Mouse (Mus musculus) kidney, embryonic 16.5 days (tissue): ENCODE results near the gene Prickle2. TPM values are rescaled to one million over a fixed set of nuclear protein-coding genes. Genes with fewer than 3 reads are reported as not detected.

Source experiments
- ATAC-seq: fragments of 200-750 bp; cut with Nextera tagmentation; 2 replicates; pipeline ENCODE4 v1.8.0; 2017; ENCODE audit warnings: moderate TSS enrichment; ENCODE audit not compliant: low FRiP score, low TSS enrichment
- H3K27ac ChIP-seq: fragments of 300-500 bp; sonication (generic); 2 replicates; pipeline ENCODE4 v1.5.1; 2014; ENCODE audit warnings: low read length
- H3K27me3 ChIP-seq: fragments of 300-500 bp; sonication (generic); 2 replicates; pipeline ENCODE4 v1.6.1; 2014; ENCODE audit warnings: low read length, control low read depth, mixed read lengths; ENCODE audit not compliant: insufficient read depth
- H3K36me3 ChIP-seq: fragments of 300-500 bp; sonication (generic); 2 replicates; pipeline ENCODE4 v1.6.1; 2014; ENCODE audit warnings: low read length, control low read depth, mixed read lengths; ENCODE audit not compliant: insufficient read depth
- H3K4me1 ChIP-seq: fragments of 300-500 bp; sonication (generic); 2 replicates; pipeline ENCODE4 v1.6.1; 2014; ENCODE audit warnings: low read length, control low read depth, mixed read lengths; ENCODE audit not compliant: insufficient read depth
- H3K4me2 ChIP-seq: fragments of 300-500 bp; sonication (generic); replicated peaks from 2 replicates; pipeline ENCODE4 v1.6.1; 2014; ENCODE audit warnings: low read depth, low read length
- H3K4me3 ChIP-seq: fragments of 300-500 bp; sonication (generic); 2 replicates; pipeline ENCODE4 v1.5.1; 2014; ENCODE audit warnings: mild to moderate bottlenecking, low read length
- H3K9ac ChIP-seq: fragments of 300-500 bp; sonication (generic); replicated peaks from 2 replicates; pipeline ENCODE4 v1.6.1; 2014; ENCODE audit warnings: low read length
- H3K9me3 ChIP-seq: fragments of 300-500 bp; sonication (generic); 2 replicates; pipeline ENCODE4 v1.6.1; 2016; ENCODE audit warnings: low read length, control low read depth
- WGBS: fragments of 180-500 bp; shearing (Covaris S2); extraction: QIAGEN DNeasy Blood & Tissue Kit; methylation state at CpG from one replicate; pipeline ENCODE4 v1.1.7; 2014; 5-methylcytosine and 5-hydroxymethylcytosine counted together
- polyA plus RNA-seq: library from polyadenylated mRNA; unstranded; fragments of >200 nt; fragmentation: Nextera tagmentation; extraction: Ambion mirVana; gene quantifications from 2 replicates; pipeline ENCODE4 v1.2.1, GENCODE M21; 2015

The Prickle2 gene
- polyA plus RNA-seq, 1 experiment from 2014 or later = 6.5 TPM

DNA sequence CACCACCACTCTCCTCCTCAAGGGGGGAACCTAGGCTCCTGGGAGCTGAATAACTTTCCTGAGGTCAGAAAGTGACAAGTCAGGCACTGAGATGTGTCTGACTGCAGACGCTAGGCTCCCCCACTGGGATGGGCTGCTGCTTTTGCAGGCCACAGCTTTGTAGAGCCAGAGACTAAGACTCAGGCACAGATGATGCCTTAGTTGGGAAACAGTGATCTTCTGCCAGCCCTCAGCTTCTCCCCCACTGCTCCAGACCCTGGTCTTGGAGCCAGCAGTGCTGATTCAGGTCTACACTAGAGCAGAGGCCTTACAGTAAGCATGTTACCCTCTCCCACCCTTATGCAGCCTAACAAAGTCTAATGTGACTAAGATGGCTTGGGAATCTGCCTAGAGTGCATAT lies 254.5 kb downstream of the Prickle2 start:
- ATAC-seq = no peak
- H3K4me3 ChIP-seq = no peak overlapping the region
- WGBS = 63% methylated on average over 1 of the region's 1 CpGs
- no peak overlapping the region for H3K4me2 ChIP-seq
- H3K9me3 ChIP-seq = no peaks in the 10 kb centered on the region
- no peak overlapping the region for H3K9ac ChIP-seq
- no peaks in the 10 kb centered on the region for H3K36me3 ChIP-seq
- no peak overlapping the region for H3K27ac ChIP-seq
- no peaks in the 10 kb centered on the region for H3K27me3 ChIP-seq
- peaks cover 4% of the 10 kb centered on the region for H3K4me1 ChIP-seq

DNA sequence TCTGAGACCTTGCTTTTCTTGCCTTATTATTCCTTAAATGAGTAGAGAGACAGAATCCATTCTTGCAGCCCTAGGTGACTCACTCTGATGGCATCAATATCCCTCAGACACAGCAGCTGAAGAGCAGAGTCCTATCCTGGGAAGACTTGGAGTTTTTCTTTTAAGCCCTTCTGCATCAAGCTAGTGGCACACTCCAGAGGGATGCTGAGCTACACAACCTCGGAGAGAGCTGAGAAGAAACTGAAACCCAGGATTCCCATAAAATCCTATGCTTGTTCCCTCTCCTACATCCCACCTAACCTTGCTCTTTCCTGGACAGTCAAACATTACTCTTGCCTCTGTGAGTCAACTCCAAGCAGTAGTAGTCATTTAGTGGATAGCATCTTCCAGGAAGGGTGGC lies 256.0 kb downstream of the Prickle2 start:
- Histone ChIP-seq H3K27ac (no peak overlapping the region), H3K9me3 (no peaks in the 10 kb centered on the region), H3K4me2 (no peak overlapping the region), H3K4me1 (peaks cover 4% of the 10 kb centered on the region), H3K27me3 (no peaks in the 10 kb centered on the region), H3K9ac (no peak overlapping the region), H3K36me3 (no peaks in the 10 kb centered on the region), H3K4me3 (no peak overlapping the region)
- 90% methylated on average over 1 of the region's 1 CpGs for WGBS
- no peak for ATAC-seq

DNA sequence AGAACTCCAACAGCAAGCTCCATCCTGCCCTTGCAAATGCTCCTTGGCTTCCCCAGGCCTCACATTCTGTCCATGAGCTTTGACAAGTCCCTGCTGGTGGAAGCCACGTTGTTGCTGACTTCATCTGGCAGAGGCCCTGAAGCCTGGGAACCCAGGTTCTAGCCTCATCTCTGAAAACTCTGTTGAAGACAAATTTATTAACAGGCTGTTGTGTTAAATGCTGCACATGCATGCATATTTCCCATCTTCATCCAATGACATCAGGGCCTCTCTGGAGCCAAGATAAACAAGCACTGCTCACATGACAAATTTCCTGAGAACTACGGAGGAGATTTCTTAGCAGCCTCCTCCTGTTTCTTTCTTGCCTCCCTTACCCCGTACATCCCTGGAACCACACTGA lies 259.3 kb downstream of the Prickle2 start:
- H3K27me3 ChIP-seq = no peaks in the 10 kb centered on the region
- H3K27ac ChIP-seq = peak overlapping the region; percentile 33
- H3K4me1 ChIP-seq = peaks cover 4% of the 10 kb centered on the region
- no peak overlapping the region for H3K9ac ChIP-seq
- H3K36me3 ChIP-seq = no peaks in the 10 kb centered on the region
- WGBS = 35% methylated on average over 3 of the region's 3 CpGs
- H3K4me2 ChIP-seq = no peak overlapping the region
- no peaks in the 10 kb centered on the region for H3K9me3 ChIP-seq
- 0 out of 2 replicates have a peak, but pooled peaks have one; percentile 35 for ATAC-seq
- H3K4me3 ChIP-seq = no peak overlapping the region

DNA sequence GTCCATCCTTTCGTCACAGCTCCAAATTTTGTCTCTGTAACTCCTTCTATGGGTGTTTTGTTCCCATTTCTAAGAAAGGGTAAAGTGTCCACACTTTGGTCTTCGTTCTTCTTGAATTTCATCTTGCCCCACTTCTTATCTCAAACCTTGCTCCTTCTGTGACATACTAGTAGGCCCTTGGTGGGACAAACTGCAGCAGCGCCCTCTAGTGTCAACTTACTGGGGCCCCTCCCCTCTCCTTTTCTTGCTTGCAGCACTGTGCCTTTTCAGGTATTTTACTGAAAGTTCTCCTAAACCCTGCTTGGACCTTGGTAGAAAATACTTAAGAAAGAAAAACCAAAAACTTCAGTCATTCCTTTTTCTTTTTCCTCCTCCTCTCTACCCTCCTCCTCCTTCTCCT lies 264.8 kb downstream of the Prickle2 start:
- Histone ChIP-seq H3K27ac (no peak overlapping the region), H3K9me3 (no peaks in the 10 kb centered on the region), H3K4me1 (no peaks in the 10 kb centered on the region), H3K4me2 (no peak overlapping the region), H3K27me3 (no peaks in the 10 kb centered on the region), H3K9ac (no peak overlapping the region), H3K36me3 (no peaks in the 10 kb centered on the region), H3K4me3 (no peak overlapping the region)
- ATAC-seq = no peak
- 52% methylated on average over 2 of the region's 3 CpGs for WGBS

- ATAC-seq = no peak
- H3K9me3 ChIP-seq = no peaks in the 10 kb centered on the region
- H3K36me3 ChIP-seq = 0 out of 2 replicates have a peak, but pooled peaks cover 2% of the 10 kb centered on the region
- no peaks in the 10 kb centered on the region for H3K27me3 ChIP-seq
- no peak overlapping the region for H3K27ac ChIP-seq
- WGBS = 90% methylated on average over 3 of the region's 3 CpGs
- no peak overlapping the region for H3K4me3 ChIP-seq
- H3K9ac ChIP-seq = no peak overlapping the region
- no peaks in the 10 kb centered on the region for H3K4me1 ChIP-seq
- no peak overlapping the region for H3K4me2 ChIP-seq
Observed at GRCm38 (mm10) chr6:92440251-92440650, 265.7 kb downstream of the Prickle2 start.

- Histone ChIP-seq H3K4me3 (no peak overlapping the region), H3K36me3 (0 out of 2 replicates have a peak, but pooled peaks cover 2% of the 10 kb centered on the region), H3K27ac (no peak overlapping the region), H3K9me3 (no peaks in the 10 kb centered on the region), H3K27me3 (no peaks in the 10 kb centered on the region), H3K4me1 (no peaks in the 10 kb centered on the region), H3K9ac (no peak overlapping the region), H3K4me2 (no peak overlapping the region)
- 92% methylated on average over 5 of the region's 5 CpGs for WGBS
- ATAC-seq = no peak
Observed at GRCm38 (mm10) chr6:92432146-92432545, 273.8 kb downstream of the Prickle2 start.

- no peak for ATAC-seq
- Histone ChIP-seq H3K4me1 (no peaks in the 10 kb centered on the region), H3K27ac (no peak overlapping the region), H3K4me2 (no peak overlapping the region), H3K9me3 (no peaks in the 10 kb centered on the region), H3K4me3 (no peak overlapping the region), H3K27me3 (no peaks in the 10 kb centered on the region), H3K9ac (no peak overlapping the region), H3K36me3 (no peaks in the 10 kb centered on the region)
- 78% methylated on average over 7 of the region's 7 CpGs for WGBS
Observed at GRCm38 (mm10) chr6:92427406-92428171, 278.4 kb downstream of the Prickle2 start.

GRCm38 (mm10) chr6:92425901-92426300 lies 280.1 kb downstream of the Prickle2 start:
- H3K36me3 ChIP-seq = no peaks in the 10 kb centered on the region
- H3K27me3 ChIP-seq = no peaks in the 10 kb centered on the region
- H3K27ac ChIP-seq = no peak overlapping the region
- no peaks in the 10 kb centered on the region for H3K4me1 ChIP-seq
- H3K9me3 ChIP-seq = no peaks in the 10 kb centered on the region
- no peak overlapping the region for H3K4me3 ChIP-seq
- no peak overlapping the region for H3K9ac ChIP-seq
- no peak overlapping the region for H3K4me2 ChIP-seq
- WGBS = 81% methylated on average over 8 of the region's 8 CpGs
- no peak for ATAC-seq

DNA sequence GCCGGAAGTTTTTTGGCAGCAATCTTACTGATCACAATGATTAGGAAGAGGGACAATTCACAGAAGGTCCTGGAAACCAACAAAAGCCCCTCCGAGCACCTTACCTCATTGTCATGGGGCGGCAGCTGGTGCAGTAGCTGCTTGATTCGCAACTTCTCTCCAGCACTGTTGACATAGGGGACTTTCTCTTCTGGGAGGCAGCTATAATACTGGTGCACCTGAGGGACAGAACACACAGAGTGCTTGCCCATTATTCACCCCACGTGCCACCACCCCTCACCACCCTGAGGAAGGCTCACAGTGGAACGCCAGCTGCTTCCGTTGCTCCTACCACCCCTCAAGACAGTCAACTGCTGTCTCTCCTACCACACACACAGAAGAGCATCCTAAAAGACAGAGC lies 280.5 kb downstream of the Prickle2 start:
- Histone ChIP-seq H3K9ac (no peak overlapping the region), H3K4me2 (no peak overlapping the region), H3K9me3 (no peaks in the 10 kb centered on the region), H3K4me3 (no peak overlapping the region), H3K4me1 (no peaks in the 10 kb centered on the region), H3K27me3 (no peaks in the 10 kb centered on the region), H3K27ac (no peak overlapping the region), H3K36me3 (no peaks in the 10 kb centered on the region)
- ATAC-seq = no peak
- WGBS = 89% methylated on average over 7 of the region's 7 CpGs

DNA sequence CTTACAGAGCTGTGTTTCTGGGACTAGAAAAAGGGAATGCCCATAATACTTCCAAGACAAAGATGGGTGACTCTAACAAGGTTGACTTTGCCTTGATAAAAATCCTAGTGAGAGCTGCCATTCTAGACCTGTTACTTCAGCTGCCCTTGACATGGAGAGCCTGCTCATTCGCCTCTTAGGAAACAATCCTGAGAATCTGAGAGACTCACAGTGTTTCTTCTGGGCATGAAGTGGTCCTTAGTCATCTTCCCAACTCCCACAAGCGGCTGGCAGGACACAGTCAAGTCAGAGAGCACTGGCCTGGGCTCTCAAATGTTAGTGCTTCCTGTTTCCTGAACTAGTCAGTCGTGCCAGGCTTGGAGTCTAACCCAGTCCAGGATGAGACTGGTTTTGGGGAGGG lies 281.0 kb downstream of the Prickle2 start:
- Histone ChIP-seq H3K36me3 (no peaks in the 10 kb centered on the region), H3K9me3 (no peaks in the 10 kb centered on the region), H3K27me3 (no peaks in the 10 kb centered on the region), H3K4me2 (no peak overlapping the region), H3K9ac (no peak overlapping the region), H3K4me3 (no peak overlapping the region), H3K27ac (no peak overlapping the region), H3K4me1 (no peaks in the 10 kb centered on the region)
- no peak for ATAC-seq
- WGBS = 54% methylated on average over 3 of the region's 3 CpGs
